Mouse (Mus musculus): Measurements from ENCODE around the gene AU022252. TPM values are rescaled to one million over a fixed set of nuclear protein-coding genes. Genes with fewer than 3 reads are reported as not detected.

AU022252 gene
- polyA plus RNA-seq, 1 experiment from 2014 or later = 28.1 TPM

DNA sequence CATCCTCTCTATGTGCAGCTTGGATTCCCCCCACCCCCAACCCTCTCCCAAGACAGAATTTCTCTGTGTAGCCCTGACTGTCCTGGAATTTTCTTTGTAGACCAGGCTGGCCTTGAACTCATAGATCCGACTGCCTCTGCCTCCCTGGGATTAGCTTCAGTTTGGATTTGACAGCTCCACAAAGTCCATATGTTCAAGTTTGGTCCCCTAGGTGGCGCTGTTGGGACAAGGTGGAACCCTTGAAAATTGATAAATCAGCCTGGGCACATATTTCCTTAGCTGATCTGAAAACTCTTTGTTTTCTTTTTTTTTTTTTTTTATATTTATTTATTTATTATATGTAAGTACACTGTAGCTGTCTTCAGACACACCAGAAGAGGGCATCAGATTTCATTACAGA is 75.3 kb downstream of the AU022252 start:
- ATAC-seq (ENCODE audit: insufficient read depth, low FRiP score, low read depth) = no peak
- Histone ChIP-seq H3K9me3 (no peaks in the 10 kb centered on the region), H3K4me2 (no peak overlapping the region), H3K27ac (no peak overlapping the region), H3K4me3 (replicated peaks) (no peak overlapping the region), H3K27me3 (replicated peaks) (no peaks in the 10 kb centered on the region), H3K9ac (no peak overlapping the region), H3K36me3 (no peaks in the 10 kb centered on the region), H3K4me1 (no peaks in the 10 kb centered on the region)
- 35% methylated on average over 2 of the region's 2 CpGs for WGBS

Other genes starting within 250 kb of the AU022252 start
- gene Slc2a1, start 124.0 kb downstream of the AU022252 start, polyA plus RNA-seq (2015; fragmentation: Nextera tagmentation; extraction: Ambion mirVana) = 119 and 129 TPM in 2 replicates
- gene Zfp691, start 58.5 kb downstream of the AU022252 start, polyA plus RNA-seq (2015; fragmentation: Nextera tagmentation; extraction: Ambion mirVana) = 4.6 and 5.5 TPM in 2 replicates
- gene Ermap, start 42.7 kb downstream of the AU022252 start, polyA plus RNA-seq (2015; fragmentation: Nextera tagmentation; extraction: Ambion mirVana) = 13.6 and 30.3 TPM in 2 replicates
- 125 and 128 TPM in 2 replicates for gene Svbp, start 37.4 kb downstream of the AU022252 start, polyA plus RNA-seq (2015; fragmentation: Nextera tagmentation; extraction: Ambion mirVana)
- gene Tmem269, start 14.5 kb downstream of the AU022252 start, polyA plus RNA-seq (2015; fragmentation: Nextera tagmentation; extraction: Ambion mirVana) = not detected in 2 replicates
- 33.6 and 37.6 TPM in 2 replicates for gene P3h1, start 203 bp upstream of the AU022252 start, polyA plus RNA-seq (2015; fragmentation: Nextera tagmentation; extraction: Ambion mirVana)
- gene Cldn19, start 22.7 kb upstream of the AU022252 start, polyA plus RNA-seq (2015; fragmentation: Nextera tagmentation; extraction: Ambion mirVana) = 0.14 TPM in 1 of 2 replicates, not detected in the other
- gene Ybx1, start 61.9 kb upstream of the AU022252 start, polyA plus RNA-seq (2015; fragmentation: Nextera tagmentation; extraction: Ambion mirVana) = 615 and 648 TPM in 2 replicates
- 71.6 and 90.5 TPM in 2 replicates for gene Ppih, start 87.8 kb upstream of the AU022252 start, polyA plus RNA-seq (2015; fragmentation: Nextera tagmentation; extraction: Ambion mirVana)
- 7.5 and 14.0 TPM in 2 replicates for gene Ccdc30, start 182.8 kb upstream of the AU022252 start, polyA plus RNA-seq (2015; fragmentation: Nextera tagmentation; extraction: Ambion mirVana)
- 33.5 and 35.4 TPM in 2 replicates for gene Ppcs, start 189.7 kb upstream of the AU022252 start, polyA plus RNA-seq (2015; fragmentation: Nextera tagmentation; extraction: Ambion mirVana)
- 0.26 and 0.46 TPM in 2 replicates for gene Zmynd12, start 190.1 kb upstream of the AU022252 start, polyA plus RNA-seq (2015; fragmentation: Nextera tagmentation; extraction: Ambion mirVana)

Data from stomach, embryonic 15.5 days (tissue).